Mouse (Mus musculus) stomach, embryonic 16.5 days (tissue): ENCODE measurements around the gene Ubac2. TPM values are rescaled to one million over a fixed set of nuclear protein-coding genes. Genes with fewer than 3 reads are reported as not detected.

ENCODE experiments used
- ATAC-seq: fragments of 200-750 bp; cut with Nextera tagmentation; 2 replicates; pipeline ENCODE4 v1.8.0; 2017; ENCODE audit warnings: moderate number of reproducible peaks, moderate TSS enrichment; ENCODE audit not compliant: insufficient read depth, low FRiP score
- H3K27ac ChIP-seq: fragments of 300-500 bp; sonication (generic); 2 replicates; pipeline ENCODE4 v1.5.1; 2014; ENCODE audit warnings: low read length
- H3K27me3 ChIP-seq: fragments of 300-500 bp; sonication (generic); 2 replicates; pipeline ENCODE4 v1.6.1; 2014; ENCODE audit warnings: low read length, control low read depth, mixed read lengths; ENCODE audit not compliant: control insufficient read depth, insufficient read depth
- H3K36me3 ChIP-seq: fragments of 300-500 bp; sonication (generic); 2 replicates; pipeline ENCODE4 v1.6.1; 2014; ENCODE audit warnings: low read length; ENCODE audit not compliant: control insufficient read depth, insufficient read depth
- H3K4me1 ChIP-seq: fragments of 300-500 bp; sonication (generic); 2 replicates; pipeline ENCODE4 v1.6.1; 2014; ENCODE audit warnings: low read length, control low read depth, mixed read lengths; ENCODE audit not compliant: control insufficient read depth, insufficient read depth
- H3K4me2 ChIP-seq: fragments of 300-500 bp; sonication (generic); 2 replicates; pipeline ENCODE4 v1.6.1; 2014; ENCODE audit warnings: low read depth, low read length, mixed read lengths
- H3K4me3 ChIP-seq: fragments of 300-500 bp; sonication (generic); replicated peaks from 2 replicates; pipeline ENCODE4 v1.5.1; 2014; ENCODE audit warnings: mild to moderate bottlenecking, low read length
- H3K9ac ChIP-seq: fragments of 300-500 bp; sonication (generic); 2 replicates; pipeline ENCODE4 v1.6.1; 2014; ENCODE audit warnings: low read length
- H3K9me3 ChIP-seq: fragments of 300-500 bp; sonication (generic); replicated peaks from 2 replicates; pipeline ENCODE4 v1.6.1; 2016; ENCODE audit warnings: low read length, control low read depth; ENCODE audit not compliant: control insufficient read depth
- WGBS: fragments of 180-500 bp; shearing (Covaris S2); extraction: QIAGEN DNeasy Blood & Tissue Kit; methylation state at CpG from one replicate; pipeline ENCODE4 v1.1.7; 2014; 5-methylcytosine and 5-hydroxymethylcytosine counted together
- polyA plus RNA-seq: library from polyadenylated mRNA; unstranded; fragments of >200 nt; fragmentation: Nextera tagmentation; extraction: Ambion mirVana; gene quantifications from 2 replicates; pipeline ENCODE4 v1.2.1, GENCODE M21; 2015

Ubac2 gene
- polyA plus RNA-seq, 1 experiment from 2014 or later, result 54.9 TPM

DNA sequence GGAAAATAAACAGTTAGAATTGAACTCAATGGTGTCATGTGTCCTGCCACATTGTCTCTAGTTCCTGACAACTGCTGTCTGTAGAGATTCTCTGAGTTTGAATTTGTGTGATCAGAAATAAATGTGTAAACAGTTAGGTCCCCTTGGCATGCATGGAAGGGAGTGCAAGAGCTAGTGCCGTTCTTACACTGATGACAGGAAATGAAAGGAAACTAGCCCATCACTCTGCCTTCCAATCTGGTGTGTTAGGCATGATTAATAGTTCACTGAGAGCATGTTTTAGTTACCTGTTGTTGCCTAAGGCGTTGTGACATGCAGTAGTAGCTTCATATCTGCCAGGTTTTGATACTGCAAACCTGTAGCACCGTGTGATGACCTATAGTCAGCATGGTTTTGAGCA, 69.5 kb downstream of the Ubac2 start:
- ATAC-seq, result no peak
- Histone ChIP-seq H3K9me3 (no peaks in the 10 kb centered on the region), H3K4me1 (peaks cover 13% of the 10 kb centered on the region), H3K4me3 (no peak overlapping the region), H3K36me3 (no peaks in the 10 kb centered on the region), H3K4me2 (no peak overlapping the region), H3K27ac (no peak overlapping the region), H3K27me3 (no peaks in the 10 kb centered on the region), H3K9ac (no peak overlapping the region)
- WGBS, result 75% methylated on average over 3 of the region's 3 CpGs

GRCm38 (mm10) chr14:121949436-121949835, 71.0 kb downstream of the Ubac2 start:
- H3K9me3 ChIP-seq, result no peaks in the 10 kb centered on the region
- no peak overlapping the region for H3K4me2 ChIP-seq
- ATAC-seq, result no peak
- no peak overlapping the region for H3K4me3 ChIP-seq
- no peaks in the 10 kb centered on the region for H3K36me3 ChIP-seq
- H3K4me1 ChIP-seq, result peaks cover 13% of the 10 kb centered on the region
- no peaks in the 10 kb centered on the region for H3K27me3 ChIP-seq
- H3K9ac ChIP-seq, result no peak overlapping the region
- 95% methylated on average over 3 of the region's 3 CpGs for WGBS
- H3K27ac ChIP-seq, result no peak overlapping the region

DNA sequence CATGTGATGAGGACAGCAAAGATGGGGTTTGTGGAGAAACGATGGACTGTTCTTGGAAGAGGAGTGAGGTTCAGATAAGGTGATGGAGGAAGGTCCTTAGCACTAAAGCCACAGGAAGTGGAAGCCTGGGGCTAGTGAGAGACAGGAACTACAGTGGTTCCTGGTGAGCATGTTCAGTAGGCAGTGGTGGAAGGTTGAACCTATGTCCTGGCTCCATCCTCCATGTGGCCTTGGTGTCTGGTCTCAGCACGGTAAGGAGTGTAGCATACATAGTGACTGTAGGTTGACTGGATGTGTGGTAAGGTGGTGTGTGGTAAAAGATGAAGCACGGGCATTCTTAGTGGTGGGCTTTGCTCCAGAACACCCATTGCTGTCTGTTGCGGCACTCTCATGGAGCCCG, 71.5 kb downstream of the Ubac2 start:
- no peak for ATAC-seq
- H3K4me1 ChIP-seq, result peaks cover 13% of the 10 kb centered on the region
- no peak overlapping the region for H3K4me3 ChIP-seq
- H3K36me3 ChIP-seq, result no peaks in the 10 kb centered on the region
- no peak overlapping the region for H3K9ac ChIP-seq
- 89% methylated on average over 5 of the region's 5 CpGs for WGBS
- no peak overlapping the region for H3K27ac ChIP-seq
- H3K4me2 ChIP-seq, result no peak overlapping the region
- no peaks in the 10 kb centered on the region for H3K27me3 ChIP-seq
- H3K9me3 ChIP-seq, result no peaks in the 10 kb centered on the region

DNA sequence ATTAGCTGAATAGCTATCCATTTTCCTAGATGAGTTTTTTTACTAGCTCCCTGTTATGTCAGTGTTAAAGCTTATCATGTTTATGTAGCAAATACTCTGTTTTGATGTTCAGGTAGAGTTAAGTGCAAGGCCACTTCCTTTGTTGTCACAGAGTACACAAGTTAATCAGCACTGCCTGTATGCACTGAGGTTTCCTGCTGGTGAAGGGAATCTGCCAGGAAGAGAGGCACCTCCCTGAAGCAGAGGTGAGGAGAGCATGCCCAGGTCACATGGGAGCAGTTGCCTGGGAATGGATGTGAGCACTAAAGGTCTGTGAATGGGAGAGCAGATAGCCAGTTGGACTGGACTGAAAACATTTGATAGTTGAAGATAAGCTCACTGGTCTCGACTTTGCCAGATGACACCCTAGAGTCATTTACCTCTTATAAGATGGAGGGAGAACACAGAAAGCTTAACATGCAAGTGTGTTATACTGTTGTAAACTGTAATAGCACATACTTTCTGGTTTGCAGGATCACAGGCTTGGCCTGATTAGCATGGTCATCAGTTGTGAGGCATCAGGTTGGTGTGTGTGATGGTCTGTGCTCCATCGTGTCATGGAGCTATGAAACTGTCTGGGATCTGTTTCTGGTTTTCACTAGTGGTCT, 73.1 kb downstream of the Ubac2 start:
- WGBS, result 62% methylated on average over 2 of the region's 2 CpGs
- Histone ChIP-seq H3K4me2 (no peak overlapping the region), H3K27ac (no peak overlapping the region), H3K36me3 (no peaks in the 10 kb centered on the region), H3K9ac (no peak overlapping the region), H3K4me1 (peaks cover 10% of the 10 kb centered on the region; the same call in 1 of the 2 replicates), H3K9me3 (no peaks in the 10 kb centered on the region), H3K4me3 (no peak overlapping the region), H3K27me3 (no peaks in the 10 kb centered on the region)
- no peak; the same call in 1 of the 2 replicates for ATAC-seq

DNA sequence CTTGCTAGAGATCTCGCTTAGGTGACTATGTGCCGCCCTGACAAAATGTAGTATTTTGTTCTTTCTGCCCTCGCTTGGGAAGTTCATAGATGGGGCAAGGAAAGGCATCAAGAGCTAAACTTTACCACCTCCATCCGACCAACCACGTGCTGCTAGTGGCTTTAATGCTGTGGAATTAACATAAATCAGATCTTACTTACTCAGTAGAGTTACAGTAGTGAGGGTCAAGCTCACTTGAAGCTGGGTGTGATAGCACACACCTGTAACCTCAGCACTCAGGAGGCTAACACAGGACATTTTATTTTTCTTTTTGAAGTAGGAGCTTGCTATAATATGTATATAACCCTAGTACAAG, 73.6 kb downstream of the Ubac2 start:
- peaks cover 8% of the 10 kb centered on the region; the same call in 1 of the 2 replicates for H3K4me1 ChIP-seq
- H3K9me3 ChIP-seq, result no peaks in the 10 kb centered on the region

DNA sequence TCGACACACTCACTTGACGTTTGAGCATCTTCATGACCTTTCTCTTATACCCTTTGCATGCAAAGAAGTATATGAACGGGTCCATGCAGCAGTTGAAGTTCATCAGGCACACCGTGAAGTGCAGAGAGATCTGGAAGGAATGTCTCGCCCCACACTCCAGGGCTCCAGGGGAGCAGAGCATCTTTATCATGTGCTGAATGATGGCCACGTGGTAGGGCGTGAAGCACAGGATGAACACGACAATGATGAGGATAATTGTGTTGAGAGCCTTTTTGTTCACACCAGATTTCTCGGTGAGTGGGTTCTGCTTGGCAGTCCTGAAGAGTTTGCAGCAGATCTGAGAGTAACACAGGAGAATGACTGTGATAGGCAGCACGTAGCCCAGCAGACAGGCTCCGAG, 75.7 kb downstream of the Ubac2 start:
- Histone ChIP-seq H3K36me3 (no peaks in the 10 kb centered on the region), H3K27me3 (no peaks in the 10 kb centered on the region), H3K4me2 (no peak overlapping the region), H3K27ac (no peak overlapping the region), H3K4me3 (no peak overlapping the region), H3K9me3 (no peaks in the 10 kb centered on the region), H3K9ac (no peak overlapping the region), H3K4me1 (peaks cover 4% of the 10 kb centered on the region; the same call in 1 of the 2 replicates)
- ATAC-seq, result no peak
- WGBS, result 92% methylated on average over 11 of the region's 11 CpGs

More for the DNA sequence above, 73.6 kb downstream of the Ubac2 start:
- no peaks in the 10 kb centered on the region for H3K27me3 ChIP-seq
- WGBS, result 76% methylated on average over 5 of the region's 5 CpGs
- H3K36me3 ChIP-seq, result no peaks in the 10 kb centered on the region
- H3K4me2 ChIP-seq, result no peak overlapping the region
- no peak for ATAC-seq
- no peak overlapping the region for H3K27ac ChIP-seq
- no peak overlapping the region for H3K4me3 ChIP-seq
- H3K9ac ChIP-seq, result no peak overlapping the region

- peaks cover 4% of the 10 kb centered on the region; the same call in 1 of the 2 replicates for H3K4me1 ChIP-seq
- H3K27ac ChIP-seq, result no peak overlapping the region
- no peaks in the 10 kb centered on the region for H3K36me3 ChIP-seq
- no peaks in the 10 kb centered on the region for H3K9me3 ChIP-seq
- H3K4me3 ChIP-seq, result no peak overlapping the region
- H3K9ac ChIP-seq, result no peak overlapping the region
- 94% methylated on average over 12 of the region's 12 CpGs for WGBS
- no peak overlapping the region for H3K4me2 ChIP-seq
- no peaks in the 10 kb centered on the region for H3K27me3 ChIP-seq
- no peak for ATAC-seq
These were observed 76.2 kb downstream of the Ubac2 start for GRCm38 (mm10) chr14:121954608-121955007.

DNA sequence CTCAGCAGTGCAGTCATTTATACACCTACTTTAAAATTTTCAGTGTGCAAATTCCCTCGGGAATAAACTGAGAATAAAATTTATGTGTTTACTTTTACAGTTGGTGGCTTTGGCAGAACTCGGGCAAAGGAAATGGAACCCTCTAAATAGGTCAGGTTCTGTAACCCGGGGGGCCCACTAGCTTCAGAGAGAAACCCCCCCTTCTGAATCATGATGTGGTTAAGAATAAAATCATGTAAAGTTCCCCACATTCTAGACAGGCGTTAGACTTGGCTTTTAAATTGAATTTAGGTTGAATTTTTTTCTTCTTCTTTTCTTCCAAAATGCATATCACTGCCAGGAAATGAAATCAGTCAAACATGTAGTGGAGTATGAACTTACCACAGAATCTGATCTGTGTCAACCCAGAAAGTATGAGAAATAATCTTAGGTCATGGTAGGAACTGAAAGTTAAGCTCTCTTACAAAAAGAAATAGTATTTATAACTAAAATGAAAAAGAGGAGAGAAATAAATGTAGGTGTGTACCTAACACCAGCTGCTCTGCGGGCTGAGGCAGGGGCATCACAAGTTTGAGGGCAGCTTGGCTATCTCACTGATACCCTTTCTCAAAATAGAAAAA, 76.9 kb downstream of the Ubac2 start:
- H3K36me3 ChIP-seq, result no peaks in the 10 kb centered on the region
- no peak for ATAC-seq
- H3K4me2 ChIP-seq, result no peak overlapping the region
- no peaks in the 10 kb centered on the region for H3K9me3 ChIP-seq
- H3K27me3 ChIP-seq, result no peaks in the 10 kb centered on the region
- H3K27ac ChIP-seq, result no peak overlapping the region
- 68% methylated on average over 5 of the region's 5 CpGs for WGBS
- H3K9ac ChIP-seq, result no peak overlapping the region
- H3K4me1 ChIP-seq, result peaks cover 4% of the 10 kb centered on the region; the same call in 1 of the 2 replicates
- no peak overlapping the region for H3K4me3 ChIP-seq

DNA sequence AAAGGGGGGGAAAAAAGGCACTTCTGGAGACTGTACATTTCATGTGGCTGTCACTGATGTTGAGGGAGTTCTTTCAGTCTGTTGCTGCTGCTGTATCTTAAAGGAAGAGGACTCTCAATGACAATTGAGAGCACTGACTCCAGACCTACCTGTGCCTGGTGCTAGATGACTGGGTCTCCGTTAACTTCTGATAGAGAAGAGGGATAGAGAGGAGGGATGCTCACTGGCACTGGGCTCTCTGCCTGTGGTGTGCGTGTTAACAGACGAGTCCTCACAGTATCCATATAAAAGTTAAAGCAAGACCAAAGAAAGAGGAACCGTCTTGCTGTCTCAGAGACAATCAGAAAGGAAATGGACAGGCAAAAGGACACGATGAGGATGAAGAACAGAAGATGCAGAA, 77.9 kb downstream of the Ubac2 start:
- Histone ChIP-seq H3K4me2 (no peak overlapping the region), H3K27ac (no peak overlapping the region), H3K4me1 (peaks cover 9% of the 10 kb centered on the region), H3K9me3 (no peaks in the 10 kb centered on the region), H3K27me3 (no peaks in the 10 kb centered on the region), H3K9ac (no peak overlapping the region), H3K4me3 (no peak overlapping the region), H3K36me3 (no peaks in the 10 kb centered on the region)
- ATAC-seq, result no peak
- 83% methylated on average over 5 of the region's 5 CpGs for WGBS
